Mouse (Mus musculus) ovary, adult 18-20 months (tissue): Measurements from ENCODE around the gene Rab3il1.
"Not testable (repeated sequence)": the region's sequence is repeated elsewhere in the genome, so short reads cannot be mapped to it uniquely, and the experiment has no call there.

Source experiments
- DNase-seq: peaks from one replicate; pipeline ENCODE4 v3.0.0; 2022; ENCODE audit warnings: low spot score, mixed read lengths

Rab3il1 gene

GRCm38 (mm10) chr19:10001206-10001969 is at the start of gene Rab3il1, which contains the start of gene Best1:
TSS of gene Rab3il1 (plus strand) at chr19:10001669.
TSS of gene Best1 (minus strand) at chr19:10001633.
- DNase-seq, result no peak

- DNase-seq, result no peak
These were observed 49.1 kb upstream of the Rab3il1 start for GRCm38 (mm10) chr19:9952390-9952789.

- no peak for DNase-seq
These were observed 48.6 kb upstream of the Rab3il1 start for GRCm38 (mm10) chr19:9952912-9953311.

GRCm38 (mm10) chr19:9954055-9954810 is 47.2 kb upstream of the Rab3il1 start:
- peak; percentile 88 for DNase-seq

- no peak for DNase-seq
These were observed 46.7 kb upstream of the Rab3il1 start for GRCm38 (mm10) chr19:9954811-9955202.

- DNase-seq, result no peak
These were observed 46.0 kb upstream of the Rab3il1 start for GRCm38 (mm10) chr19:9955438-9955837.

GRCm38 (mm10) chr19:9956624-9957388 is 44.7 kb upstream of the Rab3il1 start:
- DNase-seq, result peak; percentile 41

GRCm38 (mm10) chr19:9957965-9958364 is 43.5 kb upstream of the Rab3il1 start:
- DNase-seq, result no peak

- DNase-seq, result no peak
These were observed 40.7 kb upstream of the Rab3il1 start for GRCm38 (mm10) chr19:9960769-9961168.

GRCm38 (mm10) chr19:9964205-9964916 is 37.1 kb upstream of the Rab3il1 start:
- no peak for DNase-seq

- DNase-seq, result no peak
These were observed 35.2 kb upstream of the Rab3il1 start for GRCm38 (mm10) chr19:9966096-9966867.

- no peak for DNase-seq
These were observed 33.2 kb upstream of the Rab3il1 start for GRCm38 (mm10) chr19:9968081-9968787.

GRCm38 (mm10) chr19:9974853-9975252 is 26.6 kb upstream of the Rab3il1 start:
- not testable (repeated sequence) for DNase-seq

GRCm38 (mm10) chr19:9977085-9977484 is 24.4 kb upstream of the Rab3il1 start:
- no peak for DNase-seq

- DNase-seq, result peak; percentile 82
These were observed 23.0 kb upstream of the Rab3il1 start for GRCm38 (mm10) chr19:9978431-9978951.

GRCm38 (mm10) chr19:9979156-9979555 is 22.3 kb upstream of the Rab3il1 start:
- DNase-seq, result no peak

- no peak for DNase-seq
These were observed 21.2 kb upstream of the Rab3il1 start, which contains the start of gene Fth1 for GRCm38 (mm10) chr19:9980258-9980657. TSS of gene Fth1 (plus strand) at chr19:9980598.

GRCm38 (mm10) chr19:9981621-9982020 is 19.8 kb upstream of the Rab3il1 start:
- no peak for DNase-seq

- DNase-seq, result peak; percentile 95
These were observed 19.2 kb upstream of the Rab3il1 start for GRCm38 (mm10) chr19:9982151-9982851.
